Mouse (Mus musculus): ENCODE data around the gene Tuba3a.

DNA sequence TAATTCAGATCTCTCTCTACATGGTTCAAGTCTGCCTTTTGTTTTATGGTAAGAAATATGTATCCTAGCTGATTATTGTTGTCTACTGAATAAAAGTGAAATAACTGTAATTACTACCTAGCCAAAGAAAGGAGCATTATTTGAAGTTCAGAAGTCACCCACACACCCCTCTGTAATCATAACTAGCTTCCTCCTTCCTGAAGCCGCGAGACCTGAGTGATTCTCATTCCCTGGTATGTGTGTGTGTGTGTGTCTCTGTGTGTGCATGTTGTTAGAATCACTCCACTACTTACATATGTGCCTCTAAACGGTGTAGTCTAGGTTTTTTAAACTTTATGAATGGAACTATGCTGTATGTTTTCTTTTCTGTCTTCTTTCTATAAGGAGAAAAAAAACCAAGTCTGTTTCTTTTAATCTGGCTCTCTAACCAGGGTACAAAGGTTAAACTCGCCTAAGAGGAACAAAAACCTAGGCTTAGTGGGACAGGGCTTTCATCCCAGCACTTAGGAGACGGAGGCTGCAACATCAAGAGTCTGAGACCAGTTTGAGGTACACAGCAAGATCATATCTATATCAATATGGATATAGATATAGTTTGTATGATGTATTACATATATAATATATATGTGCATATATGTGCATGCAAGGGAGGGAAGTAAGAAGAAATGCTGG lies 11.4 kb upstream of the Tuba3a start:
- TF ChIP-seq CTCF (IDR thresholded peaks at IDR 0.05; ENCODE audit: low read depth, low read length) (no peak), POLR2A (IDR thresholded peaks at IDR 0.05; ENCODE audit: borderline replicate concordance, low read depth, low read length) (no peak)

All from bone marrow macrophage, adult 2 months (primary cell).